Mouse (Mus musculus) cerebellum, postnatal 36 days (tissue): ENCODE measurements at regions not wholly inside any gene's neighbourhood (a gene's known extent, or its start where the extent isn't known, plus 50 kb on each side); places are given as distances from the start of the nearest gene placed in this dataset.

Experiments used
- DNase-seq, 2 experiments: peaks; one replicate each; pipeline ENCODE4 v3.0.0; 2021 to 2022; ENCODE audit warnings: mixed read lengths in 2 of 2

GRCm38 (mm10) chr1:159034952-159035351 is 54.7 kb upstream of the Pappa2 start:
- no peak for DNase-seq

- no peak for DNase-seq
These were observed 56.1 kb upstream of the Pappa2 start for GRCm38 (mm10) chr1:159036371-159036770.

GRCm38 (mm10) chr1:159045870-159046385 is 65.6 kb upstream of the Pappa2 start:
- no peak for DNase-seq

GRCm38 (mm10) chr1:159065024-159065423 is 84.7 kb upstream of the Pappa2 start:
- DNase-seq: no peak

- no peak for DNase-seq
These were observed 118.9 kb upstream of the Pappa2 start for GRCm38 (mm10) chr1:159099205-159099604.

- DNase-seq: no peak
These were observed 109.9 kb upstream of the Cop1 start for GRCm38 (mm10) chr1:159122201-159122600.

- no peak for DNase-seq
These were observed 107.2 kb upstream of the Cop1 start for GRCm38 (mm10) chr1:159124874-159125273.

GRCm38 (mm10) chr1:159135301-159135700 is 96.8 kb upstream of the Cop1 start:
- peak; percentile 70 to 78 for DNase-seq

GRCm38 (mm10) chr1:159147788-159148497 is 84.2 kb upstream of the Cop1 start:
- DNase-seq: no peak

GRCm38 (mm10) chr1:159148498-159149187 is 83.5 kb upstream of the Cop1 start:
- DNase-seq: no peak

GRCm38 (mm10) chr1:159149207-159149606 is 82.9 kb upstream of the Cop1 start:
- no peak for DNase-seq

GRCm38 (mm10) chr1:159149721-159150120 is 82.4 kb upstream of the Cop1 start:
- DNase-seq: peak; percentile 39 to 47

GRCm38 (mm10) chr1:159150351-159150750 is 81.8 kb upstream of the Cop1 start:
- DNase-seq: no peak

- DNase-seq: no peak
These were observed 75.7 kb upstream of the Cop1 start for GRCm38 (mm10) chr1:159156428-159156827.

- no peak for DNase-seq
These were observed 71.8 kb upstream of the Cop1 start for GRCm38 (mm10) chr1:159160035-159160960.

- no peak for DNase-seq
These were observed 68.8 kb upstream of the Cop1 start for GRCm38 (mm10) chr1:159163113-159163885.

GRCm38 (mm10) chr1:159182031-159182430 is 50.1 kb upstream of the Cop1 start:
- no peak for DNase-seq
